Mouse (Mus musculus) limb, embryonic 14.5 days (tissue): ENCODE data around the gene Fktn. TPM values are rescaled to one million over a fixed set of nuclear protein-coding genes. Genes with fewer than 3 reads are reported as not detected.

Experiments
- ATAC-seq: fragments of 200-750 bp; cut with Nextera tagmentation; 2 replicates; pipeline ENCODE4 v1.8.0; 2017; ENCODE audit warnings: low read depth, moderate number of reproducible peaks, moderate TSS enrichment; ENCODE audit not compliant: low FRiP score
- DNase-seq: peaks from one replicate; pipeline ENCODE4 v3.0.0-alpha.2; 2015; ENCODE audit warnings: low spot score
- H3K27ac ChIP-seq: fragments of 300-500 bp; sonication (generic); replicated peaks from 2 replicates; pipeline ENCODE4 v1.5.1; 2014; ENCODE audit warnings: low read depth, mild to moderate bottlenecking, low read length, moderate library complexity, mixed read lengths
- H3K27me3 ChIP-seq: fragments of 300-500 bp; sonication (generic); 2 replicates; pipeline ENCODE4 v1.6.1; 2014; ENCODE audit warnings: low read length, mixed read lengths; ENCODE audit not compliant: control insufficient read depth, insufficient read depth
- H3K36me3 ChIP-seq: fragments of 300-500 bp; sonication (generic); 2 replicates; pipeline ENCODE4 v1.6.1; 2014; ENCODE audit warnings: mild to moderate bottlenecking, low read length, moderate library complexity, mixed read lengths; ENCODE audit not compliant: control insufficient read depth, insufficient read depth
- H3K4me1 ChIP-seq: fragments of 300-500 bp; sonication (generic); 2 replicates; pipeline ENCODE4 v1.6.1; 2014; ENCODE audit warnings: antibody characterized with exemption, low read length, mixed read lengths; ENCODE audit not compliant: control insufficient read depth, insufficient read depth
- H3K4me2 ChIP-seq: fragments of 300-500 bp; sonication (generic); replicated peaks from 2 replicates; pipeline ENCODE4 v1.6.1; 2014; ENCODE audit warnings: low read depth, mild to moderate bottlenecking, low read length, moderate library complexity; ENCODE audit not compliant: severe bottlenecking
- H3K4me3 ChIP-seq: fragments of 300-500 bp; sonication (generic); replicated peaks from 2 replicates; pipeline ENCODE4 v1.5.1; 2014; ENCODE audit warnings: low read length
- H3K9ac ChIP-seq: fragments of 300-500 bp; sonication (generic); 2 replicates; pipeline ENCODE4 v1.6.1; 2014; ENCODE audit warnings: mild to moderate bottlenecking, low read depth, low read length, moderate library complexity; ENCODE audit not compliant: severe bottlenecking
- H3K9me3 ChIP-seq: fragments of 300-500 bp; sonication (generic); 2 replicates; pipeline ENCODE4 v1.6.1; 2016; ENCODE audit warnings: low read length; ENCODE audit not compliant: control insufficient read depth
- POLR2A ChIP-seq: fragments of 200-500 bp; IDR thresholded peaks from 2 replicates; pipeline ENCODE4 v1.8.0; 2012; ENCODE audit warnings: inconsistent platforms, mild to moderate bottlenecking, moderate library complexity, borderline replicate concordance; ENCODE audit not compliant: insufficient read depth, insufficient read length; ENCODE audit errors: extremely low read depth
- WGBS: fragments of 180-500 bp; shearing (Covaris S2); extraction: QIAGEN DNeasy Blood & Tissue Kit; methylation state at CpG from one replicate; pipeline ENCODE4 v1.1.7; 2014; 5-methylcytosine and 5-hydroxymethylcytosine counted together
- polyA plus RNA-seq, 2 experiments: library from polyadenylated mRNA; depleted of rRNA in 1 of 2; stranded (reverse) in 1 of 2; unstranded in 1 of 2; fragments of >200 nt; fragmentation: Nextera tagmentation in 1 of 2; extraction: Ambion mirVana in 1 of 2; gene quantifications; 2 replicates each; pipeline versions ENCODE4 v1.2.1 to v1.2.3; 2012 to 2014

Fktn gene
- polyA plus RNA-seq, 2 experiments = 10.8 to 11.5 TPM

DNA sequence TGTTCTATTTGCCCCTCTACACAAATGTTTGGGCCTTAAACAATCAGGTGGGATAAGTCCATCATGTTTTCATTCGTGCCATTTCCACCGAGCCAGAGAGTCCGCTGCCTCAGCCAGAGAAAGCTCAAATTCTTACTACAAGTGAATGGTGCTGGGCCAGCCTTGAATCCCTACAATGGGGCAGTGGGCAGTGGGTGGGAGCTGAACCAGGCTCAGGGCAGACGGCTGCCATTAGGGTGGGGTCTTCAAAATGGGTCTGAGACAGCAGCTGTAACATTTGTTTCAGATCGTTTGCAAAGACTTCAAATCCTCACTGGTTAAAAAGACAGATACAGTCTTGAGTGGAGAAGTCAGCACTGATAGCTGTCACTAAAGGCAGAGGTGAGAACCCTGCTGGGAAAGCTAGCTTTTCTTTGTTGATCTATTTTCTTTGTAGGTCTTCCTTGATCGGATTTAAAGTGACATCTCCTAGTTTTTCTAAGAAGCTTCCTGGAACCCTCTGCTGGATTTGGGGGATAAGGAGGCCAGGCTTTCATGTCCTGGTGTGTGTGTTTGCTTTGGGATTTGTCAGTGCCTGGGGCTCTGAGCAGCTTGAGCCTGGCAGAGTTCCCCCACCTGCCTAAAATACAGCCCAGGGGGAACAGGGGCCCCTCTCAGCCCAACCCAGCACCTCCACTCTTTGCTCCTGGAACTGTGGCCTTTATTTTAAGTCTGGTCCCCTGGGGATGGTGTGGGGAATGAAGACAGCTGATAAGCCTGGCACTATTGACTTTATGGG lies 57.3 kb downstream of the Fktn start:
- DNase-seq (no peak), ATAC-seq (no peak)
- no peak for TF ChIP-seq POLR2A
- WGBS = 48% methylated on average over 6 of the region's 6 CpGs
- H3K27ac ChIP-seq = no peak overlapping the region
- H3K4me1 ChIP-seq = peaks cover 2% of the 10 kb centered on the region; the same call in 1 of the 2 replicates
- H3K4me2 ChIP-seq = no peak overlapping the region
- 0 out of 2 replicates have a peak, but pooled peaks cover 5% of the 10 kb centered on the region for H3K36me3 ChIP-seq
- H3K4me3 ChIP-seq = no peak overlapping the region
- H3K9me3 ChIP-seq = no peaks in the 10 kb centered on the region
- H3K27me3 ChIP-seq = peaks cover 3% of the 10 kb centered on the region; the same call in 1 of the 2 replicates
- no peak overlapping the region for H3K9ac ChIP-seq

DNA sequence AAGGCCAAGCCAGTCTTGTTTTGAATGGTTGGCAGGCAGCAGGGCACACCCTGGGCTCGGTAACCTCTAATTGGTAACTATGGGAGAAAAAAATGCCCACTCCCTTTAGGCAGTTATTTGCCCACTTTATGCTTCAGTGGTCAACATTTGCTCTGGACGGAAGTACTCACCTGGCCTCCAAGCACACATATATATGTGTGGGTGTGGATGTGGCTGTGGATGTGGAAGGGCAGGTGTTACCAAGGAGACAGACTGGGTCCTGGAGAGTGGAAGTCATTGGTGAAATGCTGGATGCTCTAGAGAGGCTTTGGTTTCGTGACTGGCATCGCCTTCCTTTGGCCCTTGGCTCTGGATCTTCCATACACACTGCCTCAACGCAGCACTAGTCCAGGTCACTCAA lies 58.2 kb downstream of the Fktn start:
- H3K27ac ChIP-seq = no peak overlapping the region
- DNase-seq (no peak), ATAC-seq (no peak)
- H3K9me3 ChIP-seq = no peaks in the 10 kb centered on the region
- 0 out of 2 replicates have a peak, but pooled peaks cover 4% of the 10 kb centered on the region for H3K36me3 ChIP-seq
- no peak overlapping the region for H3K9ac ChIP-seq
- H3K27me3 ChIP-seq = peaks cover 10% of the 10 kb centered on the region; the same call in 1 of the 2 replicates
- no peak overlapping the region for H3K4me2 ChIP-seq
- TF ChIP-seq POLR2A = no peak
- WGBS = 71% methylated on average over 5 of the region's 5 CpGs
- H3K4me3 ChIP-seq = no peak overlapping the region
- peaks cover 2% of the 10 kb centered on the region; the same call in 1 of the 2 replicates for H3K4me1 ChIP-seq

DNA sequence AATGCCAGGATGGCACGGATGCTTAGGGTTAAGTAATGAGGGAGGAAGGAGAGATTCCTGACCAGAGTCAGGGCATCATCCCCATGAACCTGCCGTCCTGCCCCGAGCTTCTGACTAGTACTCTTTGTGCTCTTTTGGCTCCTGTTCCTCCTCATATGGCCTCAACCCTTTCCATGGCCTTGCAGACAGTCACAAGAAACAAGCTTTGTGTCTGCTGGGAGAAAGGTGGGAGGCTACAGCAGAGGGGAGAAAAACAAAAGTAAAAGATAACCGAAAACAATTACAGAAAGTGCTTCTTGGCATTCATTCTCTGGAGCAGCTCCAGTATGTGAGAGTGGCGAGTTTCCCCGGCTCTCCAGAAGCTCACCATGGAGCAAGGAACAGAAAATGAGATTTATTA lies 60.1 kb downstream of the Fktn start:
- Histone ChIP-seq H3K9ac (no peak overlapping the region), H3K4me1 (peaks cover 2% of the 10 kb centered on the region; the same call in 1 of the 2 replicates), H3K27me3 (peaks cover 11% of the 10 kb centered on the region; the same call in 1 of the 2 replicates), H3K4me3 (no peak overlapping the region), H3K4me2 (no peak overlapping the region), H3K36me3 (no peaks in the 10 kb centered on the region), H3K27ac (no peak overlapping the region), H3K9me3 (no peaks in the 10 kb centered on the region)
- DNase-seq (no peak), ATAC-seq (no peak)
- no peak for TF ChIP-seq POLR2A
- WGBS = 55% methylated on average over 6 of the region's 6 CpGs

DNA sequence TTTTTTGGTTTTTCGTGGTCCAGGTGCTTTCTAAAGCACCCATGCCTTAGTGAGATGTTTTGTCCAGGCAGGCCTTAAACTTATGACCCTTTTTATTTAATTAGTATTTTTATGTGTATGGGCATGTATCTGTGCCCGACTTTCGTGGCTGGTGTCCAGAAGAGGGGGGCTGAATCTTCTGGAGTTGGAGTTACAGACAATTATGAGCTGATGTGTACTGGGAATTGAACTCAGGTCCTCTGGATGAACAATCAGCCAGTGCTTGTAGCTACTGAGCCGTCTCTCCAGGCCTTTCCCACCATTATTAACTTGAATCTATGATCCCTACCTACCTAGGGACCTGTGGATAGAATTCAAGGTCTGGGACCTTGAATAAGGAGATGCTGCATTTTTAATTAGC lies 67.6 kb downstream of the Fktn start:
- H3K36me3 ChIP-seq = no peaks in the 10 kb centered on the region
- peaks cover 7% of the 10 kb centered on the region; the same call in 1 of the 2 replicates for H3K4me1 ChIP-seq
- DNase-seq (no peak), ATAC-seq (no peak)
- H3K4me2 ChIP-seq = no peak overlapping the region
- no peak overlapping the region for H3K4me3 ChIP-seq
- 48% methylated on average over 4 of the region's 4 CpGs for WGBS
- H3K9ac ChIP-seq = no peak overlapping the region
- peaks cover 10% of the 10 kb centered on the region for H3K27me3 ChIP-seq
- no peaks in the 10 kb centered on the region for H3K9me3 ChIP-seq
- no peak for TF ChIP-seq POLR2A
- no peak overlapping the region for H3K27ac ChIP-seq

DNA sequence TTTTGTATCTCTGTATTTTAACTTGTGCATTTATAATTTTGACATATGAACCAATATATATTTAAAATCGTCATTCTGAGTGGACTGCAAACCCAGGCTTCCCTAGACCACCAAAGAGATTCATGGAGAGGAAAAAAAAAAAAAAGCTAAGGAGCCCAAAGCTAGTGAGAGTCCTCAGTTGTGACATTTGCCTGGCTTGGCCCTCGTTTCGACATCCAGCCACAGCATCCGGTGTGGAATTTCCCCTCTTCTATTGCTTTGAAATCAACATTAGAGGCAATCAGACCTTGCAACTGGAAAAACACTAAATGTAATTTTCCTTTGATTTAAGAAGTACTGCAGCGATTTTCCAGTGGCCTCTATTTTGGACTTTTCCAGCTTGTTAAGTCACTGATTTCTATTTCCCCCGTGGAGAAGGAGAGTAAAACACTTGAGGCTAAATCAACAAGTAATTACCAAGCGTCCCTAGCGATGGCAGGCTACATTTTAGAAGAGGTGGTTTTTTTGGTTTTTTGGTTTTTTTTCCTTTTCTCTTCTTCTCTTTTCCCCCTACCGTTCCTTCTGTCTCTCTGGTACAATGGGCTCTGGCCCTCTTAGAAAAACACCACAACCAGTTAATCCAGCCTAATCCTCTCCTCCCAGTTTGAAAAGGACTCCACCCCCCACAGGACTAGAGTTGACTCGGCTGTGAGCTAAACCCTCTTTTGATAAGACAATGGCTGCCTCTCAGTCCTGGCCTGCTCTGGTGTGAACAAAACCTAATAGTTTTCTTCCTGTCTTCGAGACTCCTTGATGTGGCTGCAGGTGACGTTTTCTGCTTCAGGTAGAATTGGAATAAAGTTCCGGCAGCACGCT lies 68.6 kb downstream of the Fktn start:
- WGBS = 27% methylated on average over 14 of the region's 14 CpGs
- no peaks in the 10 kb centered on the region for H3K36me3 ChIP-seq
- no peak overlapping the region for H3K4me2 ChIP-seq
- H3K4me3 ChIP-seq = no peak overlapping the region
- no peaks in the 10 kb centered on the region for H3K9me3 ChIP-seq
- no peak overlapping the region for H3K27ac ChIP-seq
- H3K9ac ChIP-seq = no peak overlapping the region
- TF ChIP-seq POLR2A = no peak
- peaks cover 7% of the 10 kb centered on the region; the same call in 1 of the 2 replicates for H3K4me1 ChIP-seq
- ATAC-seq (no peak), DNase-seq (no peak)
- H3K27me3 ChIP-seq = peaks cover 4% of the 10 kb centered on the region
